Mouse (Mus musculus): ENCODE measurements around the gene Ttc25. TPM values are rescaled to one million over a fixed set of nuclear protein-coding genes. Genes with fewer than 3 reads are reported as not detected.

Ttc25 gene
- polyA plus RNA-seq, 1 experiment, result not detected

- Histone ChIP-seq H3K27me3 (ENCODE audit: control insufficient read depth) (no peaks in the 10 kb centered on the region), H3K36me3 (ENCODE audit: control insufficient read depth) (peaks cover 75% of the 10 kb centered on the region), H3K9me3 (ENCODE audit: control insufficient read depth, low read length) (no peaks in the 10 kb centered on the region), H3K4me1 (ENCODE audit: control insufficient read depth) (peaks cover 12% of the 10 kb centered on the region), H3K4me3 (replicated peaks) (no peak overlapping the region)
- TF ChIP-seq TAL1 (IDR thresholded peaks at IDR 0.05; ENCODE audit: low read length) (no peak), GATA1 (IDR thresholded peaks at IDR 0.05; ENCODE audit: low read length) (no peak)
Measured at GRCm38 (mm10) chr11:100603813-100604212, 58.4 kb downstream of the Ttc25 start.

- Histone ChIP-seq H3K9me3 (ENCODE audit: control insufficient read depth, low read length) (no peaks in the 10 kb centered on the region), H3K4me3 (replicated peaks) (no peak overlapping the region), H3K4me1 (ENCODE audit: control insufficient read depth) (peaks cover 12% of the 10 kb centered on the region), H3K27me3 (ENCODE audit: control insufficient read depth) (no peaks in the 10 kb centered on the region), H3K36me3 (ENCODE audit: control insufficient read depth) (peaks cover 72% of the 10 kb centered on the region)
- TF ChIP-seq TAL1 (IDR thresholded peaks at IDR 0.05; ENCODE audit: low read length) (no peak), GATA1 (IDR thresholded peaks at IDR 0.05; ENCODE audit: low read length) (no peak)
Measured at GRCm38 (mm10) chr11:100604321-100605005, 59.1 kb downstream of the Ttc25 start.

- Histone ChIP-seq H3K27me3 (ENCODE audit: control insufficient read depth) (no peaks in the 10 kb centered on the region), H3K4me1 (ENCODE audit: control insufficient read depth) (peaks cover 13% of the 10 kb centered on the region), H3K4me3 (replicated peaks) (no peak overlapping the region), H3K9me3 (ENCODE audit: control insufficient read depth, low read length) (no peaks in the 10 kb centered on the region), H3K36me3 (ENCODE audit: control insufficient read depth) (peaks cover 66% of the 10 kb centered on the region)
- no peak for TF ChIP-seq GATA1 (IDR thresholded peaks at IDR 0.05; ENCODE audit: low read length)
- TF ChIP-seq TAL1 (IDR thresholded peaks at IDR 0.05; ENCODE audit: low read length), result no peak
Measured at GRCm38 (mm10) chr11:100605451-100605850, 60.0 kb downstream of the Ttc25 start.

GRCm38 (mm10) chr11:100607121-100607520 is 61.7 kb downstream of the Ttc25 start:
- H3K9me3 ChIP-seq (ENCODE audit: control insufficient read depth, low read length), result no peaks in the 10 kb centered on the region
- TF ChIP-seq GATA1 (IDR thresholded peaks at IDR 0.05; ENCODE audit: low read length), result no peak
- TF ChIP-seq TAL1 (IDR thresholded peaks at IDR 0.05; ENCODE audit: low read length), result no peak
- H3K36me3 ChIP-seq (ENCODE audit: control insufficient read depth), result peaks cover 56% of the 10 kb centered on the region
- H3K27me3 ChIP-seq (ENCODE audit: control insufficient read depth), result no peaks in the 10 kb centered on the region
- peaks cover 6% of the 10 kb centered on the region for H3K4me1 ChIP-seq (ENCODE audit: control insufficient read depth)
- H3K4me3 ChIP-seq (replicated peaks), result no peak overlapping the region

- Histone ChIP-seq H3K4me3 (replicated peaks) (no peak overlapping the region), H3K36me3 (ENCODE audit: control insufficient read depth) (peaks cover 56% of the 10 kb centered on the region), H3K9me3 (ENCODE audit: control insufficient read depth, low read length) (no peaks in the 10 kb centered on the region), H3K27me3 (ENCODE audit: control insufficient read depth) (no peaks in the 10 kb centered on the region), H3K4me1 (ENCODE audit: control insufficient read depth) (peaks cover 8% of the 10 kb centered on the region)
- TF ChIP-seq GATA1 (IDR thresholded peaks at IDR 0.05; ENCODE audit: low read length) (no peak), TAL1 (IDR thresholded peaks at IDR 0.05; ENCODE audit: low read length) (no peak)
Measured at GRCm38 (mm10) chr11:100608796-100609195, 63.4 kb downstream of the Ttc25 start.

GRCm38 (mm10) chr11:100609355-100609996 is 64.1 kb downstream of the Ttc25 start:
- H3K9me3 ChIP-seq (ENCODE audit: control insufficient read depth, low read length), result no peaks in the 10 kb centered on the region
- H3K4me3 ChIP-seq (replicated peaks), result no peak overlapping the region
- TF ChIP-seq TAL1 (IDR thresholded peaks at IDR 0.05; ENCODE audit: low read length) (no peak), GATA1 (IDR thresholded peaks at IDR 0.05; ENCODE audit: low read length) (no peak)
- no peaks in the 10 kb centered on the region for H3K27me3 ChIP-seq (ENCODE audit: control insufficient read depth)
- H3K4me1 ChIP-seq (ENCODE audit: control insufficient read depth), result peaks cover 8% of the 10 kb centered on the region
- H3K36me3 ChIP-seq (ENCODE audit: control insufficient read depth), result peaks cover 54% of the 10 kb centered on the region

GRCm38 (mm10) chr11:100609997-100610680 is 64.7 kb downstream of the Ttc25 start:
- Histone ChIP-seq H3K27me3 (ENCODE audit: control insufficient read depth) (no peaks in the 10 kb centered on the region), H3K9me3 (ENCODE audit: control insufficient read depth, low read length) (no peaks in the 10 kb centered on the region), H3K36me3 (ENCODE audit: control insufficient read depth) (peaks cover 52% of the 10 kb centered on the region), H3K4me3 (replicated peaks) (no peak overlapping the region), H3K4me1 (ENCODE audit: control insufficient read depth) (peaks cover 8% of the 10 kb centered on the region)
- no peak for TF ChIP-seq TAL1 (IDR thresholded peaks at IDR 0.05; ENCODE audit: low read length)
- TF ChIP-seq GATA1 (IDR thresholded peaks at IDR 0.05; ENCODE audit: low read length), result no peak

GRCm38 (mm10) chr11:100611627-100612026 is 66.2 kb downstream of the Ttc25 start:
- TF ChIP-seq GATA1 (IDR thresholded peaks at IDR 0.05; ENCODE audit: low read length), result no peak
- no peak for TF ChIP-seq TAL1 (IDR thresholded peaks at IDR 0.05; ENCODE audit: low read length)
- Histone ChIP-seq H3K9me3 (ENCODE audit: control insufficient read depth, low read length) (no peaks in the 10 kb centered on the region), H3K4me3 (replicated peaks) (no peak overlapping the region), H3K4me1 (ENCODE audit: control insufficient read depth) (peaks cover 19% of the 10 kb centered on the region), H3K36me3 (ENCODE audit: control insufficient read depth) (peaks cover 49% of the 10 kb centered on the region), H3K27me3 (ENCODE audit: control insufficient read depth) (no peaks in the 10 kb centered on the region)

- Histone ChIP-seq H3K36me3 (ENCODE audit: control insufficient read depth) (peaks cover 38% of the 10 kb centered on the region), H3K4me3 (replicated peaks) (no peak overlapping the region), H3K4me1 (ENCODE audit: control insufficient read depth) (peaks cover 32% of the 10 kb centered on the region), H3K9me3 (ENCODE audit: control insufficient read depth, low read length) (no peaks in the 10 kb centered on the region), H3K27me3 (ENCODE audit: control insufficient read depth) (no peaks in the 10 kb centered on the region)
- no peak for TF ChIP-seq TAL1 (IDR thresholded peaks at IDR 0.05; ENCODE audit: low read length)
- no peak for TF ChIP-seq GATA1 (IDR thresholded peaks at IDR 0.05; ENCODE audit: low read length)
Measured at GRCm38 (mm10) chr11:100613241-100613640, 67.8 kb downstream of the Ttc25 start.

All from erythroblast, embryonic 14.5 days (primary cell).